Mouse (Mus musculus): ENCODE data around the gene Rundc3b.

DNA sequence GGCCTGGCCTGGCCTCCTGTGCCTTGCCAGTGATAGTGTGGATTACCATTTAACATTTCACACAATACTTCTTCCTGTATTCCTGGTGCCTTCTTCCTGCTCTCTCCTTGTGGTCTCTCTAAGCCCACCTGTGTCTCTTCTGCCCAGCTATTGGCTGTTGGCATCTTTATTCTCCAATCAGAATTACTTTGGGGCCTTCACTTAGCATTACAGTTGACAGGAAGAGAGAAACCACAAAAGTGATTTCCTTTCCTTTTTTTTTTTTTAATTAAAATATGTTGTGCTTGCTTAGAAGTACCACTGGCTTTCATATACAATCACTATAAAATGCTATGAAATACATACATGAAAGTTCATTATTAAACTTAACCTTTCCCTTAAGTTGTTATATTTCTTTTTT, 167.2 kb downstream of the Rundc3b start:
- TF ChIP-seq CTCF (IDR thresholded peaks at IDR 0.05; ENCODE audit: low read depth, low read length) (no peak), POLR2A (IDR thresholded peaks at IDR 0.05; ENCODE audit: borderline replicate concordance, low read depth, low read length) (no peak)

Measured in bone marrow macrophage, adult 2 months (primary cell).